Mouse (Mus musculus) spleen, postnatal 14 days (tissue): ENCODE data around the gene Myo15b.

Experiments used
- DNase-seq, 2 experiments: peaks; one replicate each; pipeline ENCODE4 v3.0.0; 2021 to 2022; ENCODE audit warnings: low spot score in 2 of 2

The Myo15b gene

GRCm38 (mm10) chr11:115872437-115872836 lies 14.2 kb downstream of the Myo15b start:
- no peak for DNase-seq

- DNase-seq, result no peak
Measured at GRCm38 (mm10) chr11:115875935-115876334, 17.7 kb downstream of the Myo15b start.

- DNase-seq, result no peak
Measured at GRCm38 (mm10) chr11:115876438-115876837, 18.2 kb downstream of the Myo15b start.

GRCm38 (mm10) chr11:115877174-115877755 lies 19.1 kb downstream of the Myo15b start:
- no peak for DNase-seq

GRCm38 (mm10) chr11:115878071-115878470 lies 19.9 kb downstream of the Myo15b start:
- DNase-seq, result no peak

GRCm38 (mm10) chr11:115881002-115881401 lies 22.8 kb downstream of the Myo15b start:
- DNase-seq, result peak in 1 of 2 experiments; percentile 61

- DNase-seq, result no peak
Measured at GRCm38 (mm10) chr11:115883251-115883650, 25.0 kb downstream of the Myo15b start.

GRCm38 (mm10) chr11:115884361-115884760 lies 26.2 kb downstream of the Myo15b start:
- DNase-seq, result no peak

- DNase-seq, result no peak
Measured at GRCm38 (mm10) chr11:115885281-115885680, 27.1 kb downstream of the Myo15b start.

GRCm38 (mm10) chr11:115886446-115886845 lies 28.2 kb downstream of the Myo15b start:
- no peak for DNase-seq

GRCm38 (mm10) chr11:115888020-115888419 lies 29.8 kb downstream of the Myo15b start:
- no peak for DNase-seq

GRCm38 (mm10) chr11:115889159-115889558 lies 31.0 kb downstream of the Myo15b start:
- no peak for DNase-seq

GRCm38 (mm10) chr11:115892213-115892612 lies 34.0 kb downstream of the Myo15b start:
- no peak for DNase-seq

- DNase-seq, result no peak
Measured at GRCm38 (mm10) chr11:115893071-115893470, 34.9 kb downstream of the Myo15b start.

GRCm38 (mm10) chr11:115894755-115895520 lies 36.7 kb downstream of the Myo15b start:
- DNase-seq, result peak in 1 of 2 experiments; percentile 22

- DNase-seq, result no peak
Measured at GRCm38 (mm10) chr11:115898446-115898845, 40.2 kb downstream of the Myo15b start.

- DNase-seq, result peak; percentile 61 to 75
Measured at GRCm38 (mm10) chr11:115898886-115899285, 40.7 kb downstream of the Myo15b start.

GRCm38 (mm10) chr11:115899486-115900266 lies 41.5 kb downstream of the Myo15b start, which contains the start of gene Smim5:
TSS of gene Smim5 (plus strand) at chr11:115899966.
- DNase-seq, result peak; percentile 41 to 45

- DNase-seq, result no peak
Measured at GRCm38 (mm10) chr11:115900561-115901337, 42.5 kb downstream of the Myo15b start.

- DNase-seq, result peak in 1 of 2 experiments; percentile 28
Measured at GRCm38 (mm10) chr11:115901338-115902161, 43.3 kb downstream of the Myo15b start.

- DNase-seq, result no peak
Measured at GRCm38 (mm10) chr11:115902177-115902576, 44.0 kb downstream of the Myo15b start.
